Comparison of ENCODE assay signal across 8 mouse cellular contexts in genomic region chrX:12003106-12003505, GRCm38 (mm10).
DNase-seq lines count a peak whose midpoint lies in the region; ATAC-seq and TF ChIP-seq lines count a peak whose summit lies in the region.

No protein-coding gene starts in this region.

- no peaks in the 10 kb centered on the region for H3K9me3 ChIP-seq in hindbrain, embryonic 11.5 days (ENCODE audit: control insufficient read depth, low read length)
- H3K9me3 ChIP-seq in hindbrain, embryonic 16.5 days (ENCODE audit: control insufficient read depth, low read length), result no peaks in the 10 kb centered on the region
- H3K9me3 ChIP-seq in MEL (replicated peaks; ENCODE audit: insufficient read depth, low read length), result no peaks in the 10 kb centered on the region

- TF ChIP-seq EP300 in MEL (IDR thresholded peaks at IDR 0.05; ENCODE audit: low read depth in 1 of 2, low read length in 2 of 2), result no peak

- no peaks in the 10 kb centered on the region for H3K36me3 ChIP-seq in hindbrain, embryonic 11.5 days (ENCODE audit: control insufficient read depth, insufficient read depth, low read length)
- H3K36me3 ChIP-seq in hindbrain, embryonic 16.5 days (ENCODE audit: control insufficient read depth, insufficient read depth, low read length), result no peaks in the 10 kb centered on the region
- H3K36me3 ChIP-seq in MEL (ENCODE audit: control insufficient read depth in 1 of 2, insufficient read depth in 2 of 2, low read length in 2 of 2), result peaks cover 0 to 28% of the 10 kb centered on the region in 2 experiments; a peak in 2 of 4 replicates

- TF ChIP-seq CTCF in MEL (IDR thresholded peaks at IDR 0.05 in 2 of 3, conservative IDR thresholded peaks at IDR 0.05 in 1 of 3; ENCODE audit: control insufficient read depth in 1 of 3, insufficient read depth in 1 of 3, low read depth in 2 of 3, low read length in 3 of 3, poor library complexity in 1 of 3, severe bottlenecking in 1 of 3), result no peak

- DNase-seq in hindbrain, embryonic 11.5 days (ENCODE audit: low spot score), result peak; percentile 17
- peak; percentile 72 for DNase-seq in MEL (ENCODE audit: low read depth, low spot score)
- peak; percentile 55 for DNase-seq in naive thymus-derived CD4-positive, alpha-beta T cell, adult 2 months (ENCODE audit: low read depth)
- no peak for DNase-seq in left cerebral cortex, postnatal 4 days
- DNase-seq in layer of hippocampus, adult 11-12 months (ENCODE audit: low spot score), result no peak

- intact Hi-C loops in left cerebral cortex, postnatal 4 days (cut with DNase I), result no loop called here

- peaks cover 18% of the 10 kb centered on the region; the same call in 1 of the 2 replicates for H3K79me2 ChIP-seq in MEL (ENCODE audit: control insufficient read depth, insufficient read depth, low read length, poor library complexity)

- 4% methylated on average over 9 of the region's 9 CpGs for WGBS in hindbrain, embryonic 11.5 days
- WGBS in hindbrain, embryonic 16.5 days, result 15% methylated on average over 9 of the region's 9 CpGs

- no peak; a peak in 1 of 4 replicates for TF ChIP-seq POLR2A in MEL (IDR thresholded peaks at IDR 0.05; ENCODE audit: control insufficient read depth in 1 of 2, insufficient read depth in 1 of 2, low read depth in 1 of 2, low read length in 2 of 2, poor library complexity in 1 of 2)

- no peak overlapping the region for H3K4me2 ChIP-seq in hindbrain, embryonic 11.5 days (replicated peaks; ENCODE audit: low read depth, low read length)
- H3K4me2 ChIP-seq in hindbrain, embryonic 16.5 days (ENCODE audit: low read length), result no peak overlapping the region

- no peak overlapping the region for H3K4me3 ChIP-seq in hindbrain, embryonic 11.5 days (ENCODE audit: low read depth, low read length)
- H3K4me3 ChIP-seq in hindbrain, embryonic 16.5 days (ENCODE audit: low read length), result no peak overlapping the region
- H3K4me3 ChIP-seq in MEL (ENCODE audit: control insufficient read depth in 1 of 2, insufficient read depth in 1 of 2, low read depth in 2 of 2, low read length in 2 of 2), result peak overlapping the region; percentile 55 to 77

- no peak overlapping the region for H3K27ac ChIP-seq in hindbrain, embryonic 11.5 days (ENCODE audit: low read depth, low read length)
- H3K27ac ChIP-seq in hindbrain, embryonic 16.5 days (ENCODE audit: low read depth, low read length), result no peak overlapping the region
- H3K27ac ChIP-seq in MEL (ENCODE audit: control insufficient read depth, low read depth, low read length), result peak overlapping the region; percentile 98

- H3K9ac ChIP-seq in hindbrain, embryonic 11.5 days (ENCODE audit: low read depth, low read length), result peak overlapping the region; percentile 23; the same call in 1 of the 2 replicates
- no peak overlapping the region for H3K9ac ChIP-seq in hindbrain, embryonic 16.5 days (ENCODE audit: low read depth, low read length)
- peak overlapping the region; percentile 68 for H3K9ac ChIP-seq in MEL (ENCODE audit: control insufficient read depth, low read depth, low read length, poor library complexity, severe bottlenecking)

- H3K4me1 ChIP-seq in hindbrain, embryonic 11.5 days (replicated peaks; ENCODE audit: control insufficient read depth, insufficient read depth, low read length), result peaks cover 6% of the 10 kb centered on the region; the same call in 1 of the 2 replicates
- peaks cover 23% of the 10 kb centered on the region for H3K4me1 ChIP-seq in hindbrain, embryonic 16.5 days (ENCODE audit: control insufficient read depth, insufficient read depth, low read depth, low read length)
- H3K4me1 ChIP-seq in MEL (ENCODE audit: control insufficient read depth in 1 of 2, insufficient read depth in 2 of 2, low read length in 2 of 2), result peaks cover 20 to 39% of the 10 kb centered on the region in 2 experiments

- no peak for TF ChIP-seq RAD21 in MEL (IDR thresholded peaks at IDR 0.05; ENCODE audit: low read depth, low read length)

- peaks cover 63% of the 10 kb centered on the region for H3K27me3 ChIP-seq in hindbrain, embryonic 11.5 days (ENCODE audit: control insufficient read depth, insufficient read depth, low read length)
- peaks cover 13% of the 10 kb centered on the region for H3K27me3 ChIP-seq in hindbrain, embryonic 16.5 days (replicated peaks; ENCODE audit: control insufficient read depth, insufficient read depth, low read length)
- no peaks in the 10 kb centered on the region for H3K27me3 ChIP-seq in MEL (ENCODE audit: control insufficient read depth in 1 of 2, insufficient read depth in 2 of 2, low read length in 2 of 2)

- no peak for ATAC-seq in hindbrain, embryonic 11.5 days (ENCODE audit: low FRiP score)
- no peak for ATAC-seq in hindbrain, embryonic 16.5 days
- peak; percentile 2; the same call in 1 of the 2 replicates for ATAC-seq in erythroblast, adult 5-6 weeks (replicated peaks; ENCODE audit: low FRiP score, poor library complexity, severe bottlenecking)
- ATAC-seq in inflammation-experienced regulatory T-cells, adult 6 months, result no peak

TF ChIP-seq in MEL, 35 proteins besides CTCF, POLR2A, EP300 and RAD21:
- 0 out of 2 replicates have a peak, but pooled peaks have one; percentile 16 for TF ChIP-seq NELFE (IDR thresholded peaks at IDR 0.05; ENCODE audit: low read depth, low read length)
- no peak for TF ChIP-seq MAX (IDR thresholded peaks at IDR 0.05; ENCODE audit: low read length)
- 0 out of 2 replicates have a peak, but pooled peaks have one; percentile 18 for TF ChIP-seq ZMIZ1 (IDR thresholded peaks at IDR 0.05; ENCODE audit: low read depth, low read length)
- no peak for TF ChIP-seq MAFK (IDR thresholded peaks at IDR 0.05; ENCODE audit: borderline replicate concordance, low read depth, low read length)

Comparison
In these comparisons a context has a peak if more than half of its experiments do, and no peak if none do; other contexts are left out.
1. DNase-seq: peak in hindbrain, embryonic 11.5 days (single experiment), MEL (single experiment) and naive thymus-derived CD4-positive, alpha-beta T cell, adult 2 months (single experiment); none in left cerebral cortex, postnatal 4 days (single experiment) and layer of hippocampus, adult 11-12 months (single experiment).
2. H3K4me3 ChIP-seq: peak in MEL (2 of 2); none in hindbrain, embryonic 11.5 days (single experiment) and hindbrain, embryonic 16.5 days (single experiment).